Mouse (Mus musculus) R1 (cell line): ENCODE data around the gene Snca.

Experiments
- DNase-seq: peaks from one replicate; pipeline ENCODE4 v3.0.0-alpha.2; 2018; ENCODE audit warnings: low read depth, low spot score

Snca gene

DNA sequence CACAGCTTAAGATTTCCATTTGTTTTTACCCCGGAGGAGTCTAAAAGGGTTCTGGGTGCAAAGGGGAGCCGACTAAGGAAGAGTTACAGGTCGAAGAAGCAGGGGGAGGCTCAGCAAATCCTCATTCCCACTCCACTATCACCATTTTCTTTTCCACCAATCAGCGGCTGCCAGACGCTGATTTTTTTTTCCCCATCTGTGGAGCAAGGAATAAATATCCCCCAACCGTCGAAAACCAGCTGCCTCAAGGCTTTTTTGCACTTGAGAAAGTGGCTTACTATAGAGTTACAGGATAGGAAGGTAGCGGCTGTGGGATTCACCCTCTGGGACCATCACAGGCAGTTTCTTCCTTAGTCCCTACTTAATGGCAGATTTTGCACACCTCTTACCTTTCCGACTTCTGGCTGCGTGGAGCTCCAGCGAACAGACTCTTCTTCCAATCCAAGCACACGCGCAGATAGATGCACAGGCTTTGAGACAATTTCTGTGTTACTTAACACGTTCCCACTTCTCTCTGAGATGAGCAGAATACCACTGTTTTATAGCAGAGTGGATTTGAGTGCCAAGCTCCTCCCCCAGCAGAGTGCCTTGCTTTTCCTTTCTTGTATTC lies at the start of gene Snca:
Gene Snca, minus strand, starts transcription at position 574 of the 610 bp plus-strand sequence.
- DNase-seq, result peak; percentile 15

DNA sequence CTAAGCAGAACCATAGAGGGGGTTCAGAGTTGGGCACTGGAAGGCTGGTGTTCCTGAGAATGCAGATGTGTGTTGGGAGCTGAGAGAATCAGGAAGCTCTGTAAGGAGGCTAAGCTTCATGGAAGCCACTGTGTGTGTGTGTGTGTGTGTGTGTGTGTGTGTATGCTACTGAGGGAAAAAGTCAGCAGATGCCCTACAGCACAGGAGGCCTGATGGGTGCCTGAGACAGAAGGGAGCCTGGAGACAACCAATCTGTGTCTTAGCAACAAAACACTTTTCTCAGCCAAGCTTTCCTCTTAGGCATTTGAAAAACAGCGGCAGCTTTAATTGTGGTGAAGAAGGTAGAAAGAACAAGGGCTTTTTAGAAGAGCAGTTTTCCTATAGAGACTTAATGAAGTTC lies 40.5 kb upstream of the Snca start:
- no peak for DNase-seq

DNA sequence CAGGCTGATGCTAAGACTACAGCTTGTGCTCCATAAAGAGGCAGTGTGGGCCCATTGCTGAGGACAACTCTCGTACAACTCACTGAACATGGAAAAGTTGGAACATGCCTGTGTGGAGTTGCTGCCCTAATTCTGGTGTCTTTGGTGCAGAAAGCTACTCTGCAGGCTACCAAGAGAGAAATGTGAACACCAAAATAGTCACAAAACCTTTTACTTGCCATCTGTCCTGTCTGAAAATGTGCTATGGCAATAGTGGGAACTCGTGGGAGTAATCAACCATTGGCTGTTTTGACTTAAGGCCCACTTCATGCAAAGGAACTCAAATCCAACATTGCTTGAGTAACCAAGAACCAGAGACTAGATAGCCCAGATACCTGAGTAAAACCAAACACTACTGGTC lies 26.9 kb upstream of the Snca start:
- DNase-seq, result no peak

DNA sequence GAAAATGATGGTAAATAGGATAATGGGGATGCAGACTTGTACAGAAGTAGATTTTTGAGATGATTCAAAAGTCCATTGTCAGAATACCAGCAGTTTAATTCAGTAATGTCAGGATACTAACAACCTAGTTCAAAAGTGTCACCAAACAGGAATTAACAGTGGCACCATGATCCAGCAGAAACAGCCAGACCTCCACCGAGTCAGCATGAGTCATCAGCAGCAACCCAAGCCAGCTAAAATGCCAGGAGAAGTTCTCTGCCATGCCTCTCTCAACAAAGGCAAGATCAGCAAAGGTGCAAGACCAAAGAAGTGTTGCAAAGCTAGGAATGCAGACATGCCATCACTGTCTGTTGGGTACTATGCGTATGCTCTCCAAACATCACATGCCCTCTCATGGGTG lies 22.0 kb upstream of the Snca start:
- no peak for DNase-seq

DNA sequence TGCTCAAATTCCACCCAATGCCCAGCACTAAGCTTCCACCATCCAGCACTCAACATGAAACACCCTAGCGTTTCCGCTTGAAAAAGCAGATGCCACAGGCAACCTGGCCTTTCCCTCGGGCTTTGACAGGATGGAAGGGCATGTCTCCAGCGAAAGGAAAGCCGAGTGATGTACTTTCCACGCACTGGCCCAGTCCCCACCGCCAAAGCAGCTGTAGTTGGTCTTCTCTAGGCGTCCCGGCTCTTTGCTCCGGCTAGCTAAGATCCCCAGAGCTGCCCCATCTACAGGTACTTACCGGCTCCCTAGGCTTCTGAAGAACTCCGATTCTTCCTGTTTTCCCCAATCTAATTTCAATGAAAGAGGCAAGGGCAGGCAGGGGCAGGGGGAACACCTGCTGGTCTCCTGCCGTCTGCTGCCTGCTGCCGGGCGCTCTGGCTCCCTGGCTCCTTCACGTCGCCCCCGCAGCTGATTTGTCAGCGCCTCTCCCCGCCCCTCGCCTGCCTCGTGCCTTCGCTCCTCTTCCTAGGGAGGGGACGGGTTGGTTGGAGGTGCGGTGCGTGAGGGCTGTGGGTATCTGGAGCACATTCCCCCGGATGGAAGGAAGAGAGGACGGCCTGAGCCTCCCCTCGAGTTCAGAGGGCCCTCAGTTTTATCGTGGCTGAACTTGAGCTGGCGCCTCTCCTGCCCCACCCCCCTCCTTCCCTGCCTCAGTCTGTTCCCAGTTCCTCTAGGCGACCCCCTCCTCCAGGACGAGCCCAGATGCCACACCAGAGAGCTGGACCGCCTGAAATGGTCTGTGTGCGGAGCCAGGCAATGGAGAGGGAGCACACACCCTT lies 1.0 kb downstream of the Snca start:
- DNase-seq, result peak; percentile 80

DNA sequence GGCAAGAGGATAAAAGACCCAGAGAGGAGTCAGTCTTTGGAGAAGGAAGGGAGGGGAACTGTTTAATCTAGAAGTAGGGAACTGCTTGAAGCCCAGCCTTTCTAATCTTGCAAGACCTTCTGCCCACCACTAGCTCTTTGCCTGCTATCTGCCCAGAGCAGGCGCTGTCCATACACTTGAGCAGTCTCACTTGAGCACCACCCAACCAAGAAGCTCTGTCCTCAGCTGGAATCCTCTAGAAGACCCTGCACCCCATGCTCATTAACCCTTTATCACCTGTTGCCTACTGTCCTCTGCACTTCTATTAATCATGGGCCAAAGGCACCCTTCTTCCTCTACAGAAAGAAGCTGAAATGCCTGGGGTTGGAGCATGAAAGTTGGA lies 1.6 kb downstream of the Snca start:
- DNase-seq, result no peak

DNA sequence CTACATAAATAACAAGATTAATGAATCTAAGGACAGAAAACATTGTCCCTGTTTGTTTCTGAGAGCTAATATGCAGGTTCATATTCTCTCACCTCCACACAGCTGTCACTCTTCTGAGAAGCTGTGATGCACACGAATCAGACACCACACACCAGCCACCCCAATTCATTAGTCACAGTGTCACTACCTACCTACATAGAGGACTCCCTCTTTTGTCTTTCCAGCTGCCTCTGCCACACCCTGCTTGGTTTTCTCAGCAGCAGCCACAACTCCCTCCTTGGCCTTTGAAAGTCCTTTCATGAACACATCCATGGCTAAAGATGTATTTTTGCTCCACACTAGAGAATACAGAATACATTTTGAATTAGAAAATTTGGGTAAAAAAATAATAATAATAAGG lies 2.4 kb downstream of the Snca start:
- DNase-seq, result no peak

DNA sequence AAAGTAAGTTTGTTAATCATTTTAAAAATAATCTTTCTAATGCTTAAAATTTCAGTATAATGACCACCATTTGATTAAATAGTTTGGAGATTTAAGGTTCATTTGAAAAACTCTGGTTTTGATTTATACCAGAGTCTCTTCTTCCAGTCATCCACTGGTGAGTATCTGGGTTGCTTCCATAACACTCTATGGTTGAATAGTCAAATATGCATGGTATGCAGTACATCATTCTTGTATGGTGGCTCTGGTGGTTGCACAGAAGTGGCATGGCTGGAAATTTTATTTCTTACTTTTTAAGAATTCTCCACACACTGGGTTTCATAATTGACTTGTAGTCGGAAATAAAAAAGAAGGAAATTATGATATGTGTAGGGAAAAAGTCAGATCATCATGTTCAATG lies 10.4 kb downstream of the Snca start:
- DNase-seq, result no peak

DNA sequence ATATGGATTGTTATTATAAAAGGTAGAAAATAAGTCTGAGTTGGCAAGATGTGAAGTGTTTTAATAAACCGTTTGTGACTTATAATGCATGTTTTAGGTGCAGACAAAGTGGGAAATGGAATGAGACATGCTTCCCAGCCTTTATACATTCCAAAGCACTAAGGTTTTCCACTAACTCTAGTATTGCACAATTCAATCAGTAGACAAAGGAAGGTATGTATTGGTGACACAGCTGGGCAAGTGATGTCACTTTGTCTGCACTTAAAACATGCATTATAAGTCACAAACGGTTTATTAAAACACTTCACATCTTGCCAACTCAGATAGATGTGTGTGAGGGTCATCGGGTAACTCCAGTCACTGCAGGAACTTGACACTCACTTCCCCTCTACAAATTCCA lies 16.1 kb downstream of the Snca start:
- no peak for DNase-seq

DNA sequence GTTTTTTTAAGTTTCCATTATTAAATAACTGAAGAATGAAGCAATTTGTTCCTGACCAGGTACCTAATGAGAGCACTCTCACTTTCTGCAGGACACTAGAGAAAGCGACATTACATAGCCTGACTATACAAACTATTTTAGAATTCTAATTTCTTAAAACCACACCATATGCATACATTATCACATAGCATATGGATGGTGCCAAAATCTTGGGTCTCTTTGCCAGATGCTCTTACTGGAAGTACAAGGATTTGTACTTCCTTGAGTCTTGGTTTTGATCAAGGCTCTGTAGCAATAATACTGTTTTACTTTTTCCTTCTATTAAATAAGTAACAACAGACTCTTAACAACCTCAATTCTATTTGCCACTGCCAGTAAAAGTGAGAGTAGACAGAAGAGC lies 31.4 kb downstream of the Snca start:
- no peak for DNase-seq

DNA sequence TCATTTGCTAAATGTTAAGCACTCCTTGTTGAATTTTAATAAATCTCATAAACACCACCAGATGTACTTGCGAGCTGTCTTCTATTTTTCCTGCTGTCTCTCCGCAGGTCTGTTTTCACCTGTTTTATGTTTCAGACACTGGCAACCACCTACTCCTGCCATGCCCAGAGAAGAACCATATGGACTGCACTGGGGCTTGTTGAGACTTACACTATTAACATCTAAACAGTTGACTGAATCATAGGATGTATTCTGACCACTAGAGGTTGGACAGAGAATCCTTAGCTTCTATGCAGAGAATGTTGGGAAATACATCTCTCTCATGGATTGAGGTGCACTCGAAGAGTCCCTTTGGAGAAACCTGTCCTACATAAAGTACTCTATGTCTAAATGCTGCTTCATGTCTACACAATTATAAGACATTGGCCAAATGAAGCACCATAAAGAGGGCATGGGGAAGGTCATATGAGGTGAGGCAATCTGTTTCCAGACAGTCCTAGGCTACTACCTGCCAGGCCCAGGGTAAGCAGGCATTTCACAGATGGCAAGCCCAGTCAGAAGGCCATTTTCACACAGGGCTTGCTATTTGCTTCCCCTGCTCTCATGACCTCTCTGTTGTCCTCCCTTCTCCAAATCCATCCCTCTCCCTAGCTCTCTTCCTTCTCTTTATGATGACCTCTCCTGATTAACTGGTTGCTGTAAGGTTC lies 35.8 kb downstream of the Snca start:
- DNase-seq, result no peak

DNA sequence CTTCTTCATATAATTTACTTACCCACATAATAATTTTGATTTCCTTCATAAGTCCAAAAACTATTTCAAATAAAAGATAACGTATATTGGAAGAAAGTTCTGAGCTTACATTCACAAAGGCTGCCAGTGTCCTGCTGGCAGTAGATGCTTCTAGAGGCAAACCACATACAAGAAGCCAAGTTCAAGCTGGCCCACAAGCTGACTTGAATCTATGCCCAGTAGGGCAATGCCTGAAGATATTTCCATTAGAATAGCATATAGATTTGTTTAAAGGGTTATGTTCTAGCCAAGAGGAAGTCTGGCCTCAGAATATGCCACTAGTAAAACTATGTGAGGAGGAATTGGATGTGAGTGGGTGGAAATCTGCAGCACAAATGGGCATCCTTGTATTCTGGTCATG lies 42.7 kb downstream of the Snca start:
- DNase-seq, result no peak

DNA sequence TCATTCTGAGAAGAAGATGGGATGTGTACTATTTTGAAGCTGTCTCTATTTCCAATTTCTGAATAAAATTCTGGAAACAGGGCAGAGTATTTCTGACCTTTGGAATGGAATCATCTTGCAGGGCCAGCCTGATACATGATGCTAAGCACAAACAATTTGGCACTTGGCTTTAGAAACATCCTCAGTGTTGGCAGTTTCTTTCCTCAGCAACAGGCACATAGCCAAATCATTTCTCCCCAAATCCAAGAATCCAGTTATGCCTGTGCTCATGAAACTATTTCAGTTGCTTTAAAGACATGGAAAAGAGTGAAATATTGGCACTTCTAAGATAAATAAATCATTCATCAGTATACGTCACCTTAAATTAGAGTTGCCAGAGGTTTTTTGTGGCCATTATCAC lies 57.8 kb downstream of the Snca start:
- no peak for DNase-seq

DNA sequence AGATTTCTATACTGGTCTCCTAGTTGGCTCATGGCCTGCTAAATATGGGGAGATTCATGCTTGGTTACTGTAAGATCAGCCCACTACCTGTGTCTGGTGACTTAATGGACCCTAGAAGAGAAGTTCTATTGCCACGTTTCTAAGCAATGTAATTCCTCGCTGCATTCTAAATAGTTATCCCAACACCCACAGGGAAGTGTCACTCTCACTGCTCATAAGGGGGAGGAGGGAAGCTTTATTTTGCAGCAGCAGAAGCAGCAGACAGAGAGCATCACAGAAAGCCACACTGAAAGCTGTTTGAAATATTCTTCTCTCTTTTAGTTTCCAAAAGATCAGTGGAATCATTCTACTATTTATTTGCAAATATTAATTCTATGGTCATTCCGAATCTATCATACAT lies 64.0 kb downstream of the Snca start:
- DNase-seq, result no peak

DNA sequence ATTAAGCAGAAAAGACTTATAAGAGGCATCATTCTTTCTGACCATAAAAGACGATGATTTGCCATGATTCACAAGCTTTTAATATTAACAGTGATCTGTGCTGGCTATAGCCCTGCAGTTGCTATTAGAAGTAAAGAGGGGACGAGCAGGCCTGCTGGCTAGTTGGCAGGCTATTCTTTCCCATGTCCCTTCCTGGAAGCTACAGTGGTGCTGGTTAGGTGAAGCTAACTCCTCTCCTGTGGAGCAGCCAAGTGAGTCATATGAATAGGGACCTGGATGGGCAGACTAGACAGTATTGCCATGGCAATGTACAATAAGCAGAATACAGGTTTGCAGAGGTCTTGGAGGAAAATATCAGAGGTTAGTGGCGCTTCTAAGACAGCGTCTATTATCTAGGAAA lies 66.8 kb downstream of the Snca start:
- no peak for DNase-seq

DNA sequence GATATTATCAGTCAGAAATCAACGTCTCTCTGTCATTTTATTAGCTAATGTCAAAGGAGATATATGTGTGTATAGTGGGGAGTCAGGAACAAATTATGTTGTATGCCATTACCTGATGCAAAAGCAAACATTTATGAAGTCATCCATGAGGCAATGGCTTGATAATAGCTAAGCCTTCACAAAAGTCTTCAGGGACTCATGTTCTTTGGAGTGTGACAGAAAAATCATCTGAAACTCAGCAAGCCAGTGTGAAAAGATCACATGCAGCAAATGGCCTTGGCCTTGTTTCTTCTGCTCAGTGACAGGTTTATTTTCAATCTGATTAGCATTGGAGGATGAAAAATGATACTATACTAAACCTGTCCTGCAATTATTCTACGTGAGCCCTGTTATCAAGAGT lies 67.9 kb downstream of the Snca start:
- no peak for DNase-seq

DNA sequence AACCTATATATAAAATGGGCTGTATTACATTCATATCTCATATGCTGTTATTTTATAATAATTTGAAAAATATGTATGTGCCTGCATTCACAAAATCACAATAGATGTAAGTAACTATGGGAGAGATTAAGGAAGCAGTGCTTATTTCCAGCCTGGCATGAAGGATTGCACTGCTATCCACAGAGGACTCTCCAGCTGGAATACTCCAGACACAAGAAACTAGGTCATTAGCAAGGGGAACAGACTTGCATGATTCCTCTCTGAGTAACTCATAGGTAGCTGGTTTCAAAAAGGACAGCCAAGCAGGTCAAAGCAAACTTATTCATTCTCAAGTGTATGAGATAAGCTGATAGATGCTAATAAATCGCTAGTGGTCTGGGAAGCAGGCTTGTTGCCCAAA lies 74.7 kb downstream of the Snca start:
- no peak for DNase-seq

DNA sequence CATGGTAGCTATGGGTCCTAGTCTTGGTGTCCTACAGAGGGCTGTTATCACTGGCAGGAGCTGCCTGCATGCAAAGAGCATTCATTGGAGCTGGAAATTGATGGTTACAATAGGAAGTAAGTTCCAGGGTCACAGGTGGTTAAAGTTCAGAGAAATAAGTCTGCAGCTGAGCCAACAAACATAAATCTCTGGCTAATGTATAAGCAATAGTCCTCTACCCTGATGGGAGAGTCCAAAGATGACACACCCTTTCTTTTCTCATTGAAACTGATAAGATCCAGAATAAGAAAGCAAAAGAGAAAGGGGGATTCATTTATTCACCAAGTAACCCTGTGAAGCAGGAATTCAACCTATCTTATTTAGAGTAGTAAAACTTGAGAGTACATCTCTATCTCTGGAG lies 83.7 kb downstream of the Snca start:
- no peak for DNase-seq

DNA sequence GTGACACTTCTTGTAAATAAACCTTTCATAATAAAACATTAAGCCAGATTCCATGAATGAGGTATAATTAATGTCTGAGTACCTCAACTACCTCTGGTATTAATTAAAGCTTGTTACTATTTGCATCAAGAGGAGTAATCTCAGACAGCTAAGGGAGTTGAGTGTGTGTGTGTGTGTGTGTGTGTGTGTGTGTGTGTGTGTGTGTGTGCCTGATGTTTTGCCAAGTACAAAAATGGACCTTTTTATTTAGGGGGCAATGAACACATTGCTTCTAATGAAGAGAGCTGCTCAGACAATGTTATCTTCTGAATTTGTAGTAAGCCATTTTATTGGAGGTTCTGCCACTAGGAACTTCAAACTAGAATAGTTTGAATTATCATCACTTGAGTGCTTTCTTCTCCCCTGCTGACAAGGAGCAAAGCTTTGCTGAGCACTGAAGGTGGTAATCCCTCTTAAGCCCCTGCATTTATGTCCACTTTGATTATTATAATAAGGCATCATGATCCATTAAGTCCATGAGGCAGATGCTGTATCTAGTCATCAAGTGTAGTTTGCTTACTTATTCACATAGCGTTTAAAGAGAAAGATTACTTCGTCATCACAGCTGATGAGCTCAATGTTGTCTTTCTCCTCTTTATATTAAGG lies 88.1 kb downstream of the Snca start:
- DNase-seq, result no peak

DNA sequence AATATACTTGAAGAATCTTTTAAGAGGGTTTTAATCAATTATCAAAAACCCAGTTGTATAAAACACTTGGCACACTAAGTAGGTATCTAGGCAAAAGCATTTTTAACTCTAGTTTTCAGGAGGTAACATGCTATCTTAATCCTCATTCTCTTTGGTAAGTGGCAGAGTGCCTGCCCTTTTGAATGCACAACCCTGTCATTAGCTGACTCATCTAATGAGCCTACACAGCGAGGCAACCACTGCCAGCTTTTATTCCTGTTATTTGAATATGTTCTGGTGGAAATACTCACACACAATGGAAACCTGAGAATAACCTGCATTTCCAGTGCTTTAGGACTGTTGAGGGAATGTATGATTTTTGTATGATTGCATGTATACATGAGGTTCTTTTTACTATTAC lies 89.9 kb downstream of the Snca start:
- no peak for DNase-seq

DNA sequence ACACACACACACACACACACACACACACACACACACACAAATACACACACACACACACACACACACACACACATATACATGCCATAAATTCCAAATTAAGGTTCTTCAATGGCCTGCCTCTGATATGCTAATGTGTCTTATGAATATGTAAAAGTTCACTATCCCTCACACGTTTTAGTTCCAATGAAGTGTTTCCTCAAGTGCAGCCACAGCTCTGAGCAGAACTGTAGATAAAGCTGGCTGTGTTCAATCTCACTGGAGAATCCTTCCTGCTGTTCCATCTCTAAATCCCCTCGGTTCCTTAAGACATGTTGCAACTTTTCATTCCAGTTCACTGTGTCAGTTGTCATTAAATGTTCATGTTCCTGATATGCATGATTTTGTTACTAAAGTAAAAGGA lies 98.5 kb downstream of the Snca start:
- no peak for DNase-seq

DNA sequence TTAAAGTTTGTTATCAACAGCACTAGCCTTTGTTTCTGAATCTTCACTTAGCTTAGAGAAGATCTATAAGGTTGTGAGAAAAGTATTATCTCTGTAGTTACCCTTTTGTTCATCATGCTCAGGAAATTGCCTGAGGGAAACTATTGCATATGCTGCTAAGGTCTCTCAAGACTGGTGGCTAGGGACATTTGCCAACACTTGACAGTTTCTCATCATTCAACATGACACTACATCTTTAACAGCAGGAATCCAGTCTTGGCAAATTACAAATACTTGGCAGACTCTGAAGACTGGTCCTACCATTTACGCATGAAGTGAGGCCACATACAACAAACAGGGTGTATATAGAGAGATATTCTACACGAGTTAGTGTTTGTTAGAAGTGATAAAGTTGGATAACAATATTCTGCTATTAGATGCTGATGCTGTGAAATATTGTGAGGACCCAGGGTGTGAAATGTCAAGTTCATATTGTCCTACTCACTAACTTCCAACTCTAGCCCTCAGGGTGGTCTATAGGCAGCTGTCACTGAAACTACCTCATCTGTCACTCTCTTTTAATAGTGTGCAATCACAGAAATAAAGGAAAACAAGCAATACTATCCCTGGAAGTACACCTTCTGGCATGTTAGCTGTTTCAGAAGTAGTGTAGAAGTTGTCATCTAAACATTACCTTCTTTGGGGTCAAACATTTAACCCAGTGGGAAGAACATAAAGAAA lies 105.4 kb downstream of the Snca start:
- DNase-seq, result no peak
